Mouse (Mus musculus): ENCODE measurements around the gene Abhd17b. TPM values are rescaled to one million over a fixed set of nuclear protein-coding genes. Genes with fewer than 3 reads are reported as not detected.

The Abhd17b gene
- total RNA-seq, 1 experiment from 2014 or later = 61.5 TPM

GRCm38 (mm10) chr19:21645301-21645700, 7.7 kb upstream of the Abhd17b start:
- no peak for ATAC-seq (replicated peaks; ENCODE audit: insufficient number of reproducible peaks, low FRiP score, low TSS enrichment, poor library complexity, severe bottlenecking)

- peak; percentile 91 for ATAC-seq (replicated peaks; ENCODE audit: insufficient number of reproducible peaks, low FRiP score, low TSS enrichment, poor library complexity, severe bottlenecking)
Observed at GRCm38 (mm10) chr19:21646142-21646541, 6.8 kb upstream of the Abhd17b start.

- ATAC-seq (replicated peaks; ENCODE audit: insufficient number of reproducible peaks, low FRiP score, low TSS enrichment, poor library complexity, severe bottlenecking) = no peak
Observed at GRCm38 (mm10) chr19:21651664-21652063, 1.3 kb upstream of the Abhd17b start.

GRCm38 (mm10) chr19:21652285-21653171, 457 bp upstream of the Abhd17b start, which contains the start of gene 1110059E24Rik:
Gene 1110059E24Rik (minus strand): TSS chr19:21652976.
- ATAC-seq (replicated peaks; ENCODE audit: insufficient number of reproducible peaks, low FRiP score, low TSS enrichment, poor library complexity, severe bottlenecking) = peak; percentile 96

- ATAC-seq (replicated peaks; ENCODE audit: insufficient number of reproducible peaks, low FRiP score, low TSS enrichment, poor library complexity, severe bottlenecking) = no peak
Observed at GRCm38 (mm10) chr19:21654788-21655187, 1.8 kb downstream of the Abhd17b start.

- ATAC-seq (replicated peaks; ENCODE audit: insufficient number of reproducible peaks, low FRiP score, low TSS enrichment, poor library complexity, severe bottlenecking) = no peak
Observed at GRCm38 (mm10) chr19:21660734-21661133, 7.7 kb downstream of the Abhd17b start.

GRCm38 (mm10) chr19:21663756-21664456, 10.9 kb downstream of the Abhd17b start:
- ATAC-seq (replicated peaks; ENCODE audit: insufficient number of reproducible peaks, low FRiP score, low TSS enrichment, poor library complexity, severe bottlenecking) = no peak

GRCm38 (mm10) chr19:21669650-21670049, 16.7 kb downstream of the Abhd17b start:
- ATAC-seq (replicated peaks; ENCODE audit: insufficient number of reproducible peaks, low FRiP score, low TSS enrichment, poor library complexity, severe bottlenecking) = no peak

GRCm38 (mm10) chr19:21674354-21675096, 21.5 kb downstream of the Abhd17b start:
- no peak for ATAC-seq (replicated peaks; ENCODE audit: insufficient number of reproducible peaks, low FRiP score, low TSS enrichment, poor library complexity, severe bottlenecking)

GRCm38 (mm10) chr19:21680091-21680490, 27.1 kb downstream of the Abhd17b start:
- no peak for ATAC-seq (replicated peaks; ENCODE audit: insufficient number of reproducible peaks, low FRiP score, low TSS enrichment, poor library complexity, severe bottlenecking)

- no peak for ATAC-seq (replicated peaks; ENCODE audit: insufficient number of reproducible peaks, low FRiP score, low TSS enrichment, poor library complexity, severe bottlenecking)
Observed at GRCm38 (mm10) chr19:21680986-21681385, 28.0 kb downstream of the Abhd17b start.

GRCm38 (mm10) chr19:21713260-21714031, 60.5 kb downstream of the Abhd17b start:
- ATAC-seq (replicated peaks; ENCODE audit: insufficient number of reproducible peaks, low FRiP score, low TSS enrichment, poor library complexity, severe bottlenecking) = peak; percentile 83

GRCm38 (mm10) chr19:21714278-21714883, 61.4 kb downstream of the Abhd17b start:
- ATAC-seq (replicated peaks; ENCODE audit: insufficient number of reproducible peaks, low FRiP score, low TSS enrichment, poor library complexity, severe bottlenecking) = peak; percentile 56

GRCm38 (mm10) chr19:21715005-21715442, 62.0 kb downstream of the Abhd17b start:
- no peak for ATAC-seq (replicated peaks; ENCODE audit: insufficient number of reproducible peaks, low FRiP score, low TSS enrichment, poor library complexity, severe bottlenecking)

- no peak for ATAC-seq (replicated peaks; ENCODE audit: insufficient number of reproducible peaks, low FRiP score, low TSS enrichment, poor library complexity, severe bottlenecking)
Observed at GRCm38 (mm10) chr19:21715515-21715914, 62.5 kb downstream of the Abhd17b start.

GRCm38 (mm10) chr19:21716456-21716855, 63.5 kb downstream of the Abhd17b start:
- ATAC-seq (replicated peaks; ENCODE audit: insufficient number of reproducible peaks, low FRiP score, low TSS enrichment, poor library complexity, severe bottlenecking) = no peak

- no peak for ATAC-seq (replicated peaks; ENCODE audit: insufficient number of reproducible peaks, low FRiP score, low TSS enrichment, poor library complexity, severe bottlenecking)
Observed at GRCm38 (mm10) chr19:21719206-21719605, 66.2 kb downstream of the Abhd17b start.

- ATAC-seq (replicated peaks; ENCODE audit: insufficient number of reproducible peaks, low FRiP score, low TSS enrichment, poor library complexity, severe bottlenecking) = no peak
Observed at GRCm38 (mm10) chr19:21720950-21721349, 68.0 kb downstream of the Abhd17b start.
